Mouse (Mus musculus) adrenal gland, postnatal 14 days (tissue): ENCODE measurements around the gene Grk3. TPM values are rescaled to one million over a fixed set of nuclear protein-coding genes. Genes with fewer than 3 reads are reported as not detected.

Source experiments
- DNase-seq: peaks from one replicate; pipeline ENCODE4 v3.0.0; 2021; ENCODE audit warnings: mixed read lengths
- total RNA-seq: library from RNA; stranded (reverse); gene quantifications from 2 replicates; pipeline ENCODE4 v1.2.3, GENCODE M21; 2021

The Grk3 gene
- total RNA-seq, 1 experiment from 2014 or later, result 36.7 TPM

DNA sequence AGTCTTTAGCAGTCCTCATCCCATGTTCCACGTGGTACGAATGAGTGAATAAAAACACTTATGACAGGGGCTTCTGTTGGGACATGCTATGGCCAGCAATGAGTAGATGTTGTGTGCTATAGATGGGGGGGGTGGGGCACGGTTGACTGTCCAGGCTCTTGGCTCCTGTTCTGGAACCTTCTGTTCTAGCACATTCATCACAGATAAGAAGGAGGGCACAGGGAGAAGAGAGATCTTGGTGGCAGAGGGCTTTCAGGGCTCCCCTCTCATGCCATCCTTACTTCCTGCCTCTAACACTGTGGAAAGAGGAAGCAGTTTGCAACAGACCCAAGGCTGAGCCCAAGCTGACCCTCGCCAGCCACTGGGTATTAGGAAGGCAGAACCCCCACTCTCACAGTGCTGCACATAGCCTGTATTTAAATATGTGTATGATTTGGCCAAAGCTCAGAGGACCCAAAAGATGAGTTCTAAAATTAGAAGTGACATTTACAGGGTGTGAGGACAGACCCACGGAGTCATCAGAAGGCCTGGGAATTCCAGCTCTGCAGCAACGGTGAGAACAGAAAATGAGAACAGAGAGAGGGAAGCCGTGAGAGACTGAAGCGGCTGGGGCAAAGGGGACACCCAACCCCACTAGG lies 6.3 kb downstream of the Grk3 start:
- no peak for DNase-seq

DNA sequence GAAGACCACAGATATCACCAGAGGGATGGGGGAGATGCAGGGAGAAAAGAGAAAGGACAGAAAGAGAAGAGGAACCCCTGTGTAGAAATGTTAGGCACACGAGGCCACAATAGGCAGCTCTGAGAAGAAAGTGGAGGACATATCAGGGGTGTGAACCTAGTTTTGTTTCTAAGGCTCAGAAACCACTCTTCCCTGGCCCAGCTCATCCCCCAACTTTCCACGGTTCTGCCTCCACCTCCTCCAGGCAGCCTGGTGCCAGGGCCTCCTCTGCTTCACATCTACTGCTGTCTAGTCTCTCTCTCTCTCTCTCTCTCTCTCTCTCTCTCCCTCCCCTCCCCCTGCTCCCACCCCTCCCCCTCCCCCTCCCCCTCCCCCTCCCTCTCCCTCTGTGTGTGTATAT lies 7.1 kb downstream of the Grk3 start:
- DNase-seq, result no peak

DNA sequence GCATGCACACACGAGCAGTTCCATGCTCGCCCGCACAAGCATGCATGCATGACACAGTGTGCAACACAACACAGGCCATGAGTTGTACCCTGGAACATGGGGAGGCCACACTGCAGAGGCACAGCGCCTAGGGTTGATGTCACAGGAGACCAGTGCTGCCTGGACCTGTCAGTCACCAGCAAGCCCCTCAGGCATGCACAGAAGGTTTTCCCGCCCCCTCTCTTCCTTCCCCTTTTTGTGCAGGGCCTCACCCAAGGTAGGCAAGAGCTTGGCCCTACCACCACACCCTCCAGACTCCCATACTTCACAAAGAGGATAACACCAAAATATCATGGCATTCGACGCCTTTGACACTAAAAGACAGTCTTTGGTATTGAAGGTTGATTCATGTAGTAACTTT lies 8.6 kb downstream of the Grk3 start:
- no peak for DNase-seq

GRCm38 (mm10) chr5:113005941-113006391 lies 9.6 kb downstream of the Grk3 start:
- no peak for DNase-seq

- no peak for DNase-seq
These were observed 12.7 kb downstream of the Grk3 start for GRCm38 (mm10) chr5:113002821-113003380.

DNA sequence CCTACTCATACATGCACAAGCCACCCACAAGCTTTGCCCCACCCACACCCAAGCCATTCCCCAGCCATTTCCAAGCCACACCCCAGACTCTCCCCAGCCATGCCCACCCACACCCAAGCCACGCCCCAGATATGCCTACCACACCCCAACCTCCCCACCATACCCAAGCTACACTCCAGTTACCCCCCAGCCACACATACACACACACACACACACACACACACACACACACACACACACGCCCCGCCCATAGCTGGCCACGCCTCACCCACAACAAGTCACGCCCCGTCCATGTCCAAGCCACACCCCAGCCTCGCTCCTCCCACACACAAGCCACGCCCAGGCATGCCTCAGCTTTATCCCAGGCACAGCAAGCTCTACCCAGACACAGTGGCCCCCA lies 16.4 kb downstream of the Grk3 start:
- peak; percentile 36 for DNase-seq

GRCm38 (mm10) chr5:112997516-112998186 lies 17.9 kb downstream of the Grk3 start:
- DNase-seq, result no peak

- no peak for DNase-seq
These were observed 24.3 kb downstream of the Grk3 start for GRCm38 (mm10) chr5:112991245-112991644.

DNA sequence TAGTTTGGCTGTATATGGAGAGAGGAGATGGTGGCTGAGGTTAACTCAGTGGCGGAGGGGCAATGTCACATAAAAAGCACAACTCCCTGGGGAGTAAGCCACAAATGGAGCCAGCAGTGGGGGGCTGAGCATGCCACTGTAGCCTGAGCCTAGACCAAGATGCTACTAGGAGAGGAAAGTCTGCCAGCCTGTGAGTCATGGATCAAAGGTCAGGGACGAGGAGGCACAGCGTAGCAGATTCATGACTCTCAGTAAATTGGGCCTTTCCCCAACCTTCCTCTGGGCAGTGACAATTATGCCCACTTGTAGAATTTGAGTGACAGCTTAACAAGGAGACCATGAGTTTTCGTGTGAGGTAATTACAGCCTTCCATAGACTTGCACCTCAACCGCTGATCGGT lies 33.7 kb downstream of the Grk3 start:
- DNase-seq, result peak; percentile 43

GRCm38 (mm10) chr5:112979710-112980109 lies 35.9 kb downstream of the Grk3 start:
- no peak for DNase-seq

GRCm38 (mm10) chr5:112979195-112979594 lies 36.4 kb downstream of the Grk3 start:
- no peak for DNase-seq

DNA sequence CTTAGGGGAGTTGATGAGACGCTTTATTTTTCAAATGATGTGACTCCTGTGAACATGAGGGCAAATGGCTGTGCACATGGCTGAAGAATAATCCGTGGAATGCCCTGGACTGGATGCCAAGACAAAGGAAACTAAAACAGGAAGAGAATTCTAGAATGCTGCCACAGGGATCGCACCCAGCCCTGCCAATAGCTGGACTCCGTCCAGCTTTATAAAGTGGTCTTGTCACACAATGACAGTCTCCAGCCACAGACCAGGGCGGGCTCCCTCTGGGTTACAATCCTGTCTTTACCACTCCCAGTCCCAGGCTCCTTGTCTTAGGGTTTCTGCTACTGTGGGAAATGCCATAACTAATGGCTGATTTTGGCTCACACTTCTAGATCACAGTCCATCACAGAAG lies 38.5 kb downstream of the Grk3 start:
- DNase-seq, result no peak

- no peak for DNase-seq
These were observed 42.0 kb downstream of the Grk3 start for GRCm38 (mm10) chr5:112973596-112973995.

GRCm38 (mm10) chr5:112972297-112972696 lies 43.3 kb downstream of the Grk3 start:
- no peak for DNase-seq

- DNase-seq, result no peak
These were observed 52.1 kb downstream of the Grk3 start for GRCm38 (mm10) chr5:112963495-112963894.

- DNase-seq, result no peak
These were observed 53.4 kb downstream of the Grk3 start for GRCm38 (mm10) chr5:112962166-112962565.

GRCm38 (mm10) chr5:112960911-112961310 lies 54.7 kb downstream of the Grk3 start:
- no peak for DNase-seq

GRCm38 (mm10) chr5:112958293-112958692 lies 57.3 kb downstream of the Grk3 start:
- peak; percentile 17 for DNase-seq

DNA sequence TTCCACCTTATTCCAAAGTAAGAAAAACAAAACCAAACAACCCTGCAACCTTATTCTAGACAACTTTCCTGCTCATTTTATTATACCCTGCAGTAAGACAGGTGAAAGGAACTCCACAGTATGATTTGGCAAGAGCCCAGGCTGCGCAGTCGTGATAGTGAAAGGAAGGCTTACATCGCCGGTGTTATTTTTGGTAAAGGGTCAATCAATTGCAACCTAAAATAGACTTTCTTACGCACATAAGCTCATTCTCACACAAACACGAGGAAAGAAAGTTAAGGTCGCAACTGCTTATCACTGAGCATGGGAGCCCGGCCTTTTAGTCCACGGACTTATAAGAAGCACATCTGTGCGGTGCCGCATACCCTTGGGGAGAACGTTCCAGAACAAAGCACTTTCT lies 58.8 kb downstream of the Grk3 start:
- DNase-seq, result no peak

- no peak for DNase-seq
These were observed 59.2 kb downstream of the Grk3 start for GRCm38 (mm10) chr5:112956368-112956767.

DNA sequence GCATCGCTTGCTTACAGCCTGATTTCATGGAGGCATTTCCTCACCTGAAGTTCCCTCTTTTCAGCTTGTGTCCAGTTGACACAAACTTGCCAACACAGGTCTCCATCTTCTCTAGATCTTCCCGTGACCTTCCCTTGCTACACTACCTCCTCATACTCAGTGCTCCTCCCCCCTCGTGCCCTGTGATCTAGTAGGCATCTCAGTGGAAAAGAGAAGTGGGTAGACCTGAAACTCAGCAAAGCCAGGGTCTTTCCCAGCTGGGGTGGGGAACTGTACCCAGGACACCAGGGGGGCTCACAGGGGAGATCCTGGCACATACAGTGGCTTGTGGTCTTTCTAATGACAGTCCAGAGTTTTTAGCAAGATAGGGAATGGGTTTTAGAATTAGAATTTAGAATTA lies 64.7 kb downstream of the Grk3 start:
- no peak for DNase-seq

DNA sequence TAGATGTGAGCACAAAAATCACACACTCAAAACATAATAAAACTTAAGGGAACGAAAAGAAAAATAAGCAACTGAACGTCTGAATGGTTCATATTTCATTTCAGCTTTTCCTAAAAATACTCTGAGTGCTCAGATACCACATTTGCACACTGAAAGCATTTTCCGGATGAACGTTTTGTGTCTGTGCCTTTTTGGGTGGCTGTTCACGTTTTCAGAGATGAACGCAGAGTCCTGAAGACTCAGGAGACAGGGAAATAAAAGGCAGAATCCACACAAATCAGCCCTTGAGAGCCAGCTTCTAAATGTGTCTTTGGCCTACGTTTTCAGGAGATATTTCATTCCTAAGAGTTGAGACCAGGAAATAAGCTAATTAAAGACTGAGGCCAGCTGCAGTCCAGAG lies 69.7 kb downstream of the Grk3 start:
- DNase-seq, result no peak

DNA sequence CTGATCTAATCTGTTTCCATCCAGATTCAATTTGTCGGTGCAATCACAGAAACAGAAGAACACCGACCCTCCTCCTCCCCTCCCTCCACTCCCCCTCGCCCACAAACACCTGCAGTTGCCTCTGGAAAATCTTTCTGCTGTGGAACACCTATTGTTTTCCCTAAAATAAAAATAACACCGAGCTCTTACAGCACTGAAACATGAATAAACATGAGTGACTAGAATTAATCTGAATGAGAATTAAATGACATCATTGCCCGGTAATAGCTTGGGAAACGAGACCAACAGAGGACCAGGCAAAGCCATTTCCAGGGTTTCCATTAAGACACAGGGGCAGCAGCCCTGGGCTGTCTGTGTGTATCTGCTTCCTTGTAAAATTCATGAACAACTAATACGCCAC lies 73.3 kb downstream of the Grk3 start:
- no peak for DNase-seq

DNA sequence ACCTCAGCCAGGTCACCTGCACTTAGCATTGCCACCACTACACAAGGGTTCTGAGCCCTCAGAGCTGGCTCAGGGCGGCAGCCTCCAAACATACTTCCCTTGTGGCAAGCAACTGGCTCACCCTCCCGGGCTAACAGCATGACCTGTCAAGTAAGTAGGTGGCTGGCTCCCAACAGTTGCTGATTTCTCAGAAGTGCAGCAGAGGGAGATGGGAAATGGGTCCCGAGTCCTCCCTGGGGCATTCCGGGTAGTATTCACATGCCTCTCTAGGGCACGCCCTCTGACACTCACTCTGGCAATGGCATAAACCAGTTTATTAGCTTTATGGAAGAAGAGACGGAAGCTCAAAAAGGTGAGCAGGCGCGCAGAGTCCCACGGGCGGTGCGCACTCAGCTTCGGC lies 74.6 kb downstream of the Grk3 start:
- DNase-seq, result peak; percentile 55
